Mouse (Mus musculus): ENCODE measurements around the gene Ccne1. TPM values are rescaled to one million over a fixed set of nuclear protein-coding genes. Genes with fewer than 3 reads are reported as not detected.

Ccne1 gene
- total RNA-seq, 4 experiments from 2014 or later = 13.1 to 17.3 (median 13.9) TPM

DNA sequence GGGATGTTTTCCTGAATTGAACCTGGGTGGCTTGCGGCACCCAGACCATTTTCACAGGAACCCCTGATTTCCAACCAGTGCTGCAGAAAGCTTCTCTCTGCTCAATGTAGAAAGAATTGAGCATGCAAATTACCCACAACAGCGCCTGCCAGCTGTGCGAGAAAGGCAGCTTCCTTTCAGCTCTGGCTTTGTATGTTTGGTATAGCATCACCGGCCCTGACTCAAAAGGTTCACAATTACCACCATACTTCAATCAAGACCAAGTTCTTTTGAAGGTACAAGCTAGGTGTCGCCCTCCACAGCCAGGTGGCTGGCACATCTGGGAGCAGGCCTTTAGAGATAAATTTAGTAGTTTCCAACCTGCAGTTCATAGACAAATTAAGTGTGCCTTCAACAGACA is 3.2 kb downstream of the Ccne1 start:
- no peak for DNase-seq (ENCODE audit: low spot score in 2 of 2)

DNA sequence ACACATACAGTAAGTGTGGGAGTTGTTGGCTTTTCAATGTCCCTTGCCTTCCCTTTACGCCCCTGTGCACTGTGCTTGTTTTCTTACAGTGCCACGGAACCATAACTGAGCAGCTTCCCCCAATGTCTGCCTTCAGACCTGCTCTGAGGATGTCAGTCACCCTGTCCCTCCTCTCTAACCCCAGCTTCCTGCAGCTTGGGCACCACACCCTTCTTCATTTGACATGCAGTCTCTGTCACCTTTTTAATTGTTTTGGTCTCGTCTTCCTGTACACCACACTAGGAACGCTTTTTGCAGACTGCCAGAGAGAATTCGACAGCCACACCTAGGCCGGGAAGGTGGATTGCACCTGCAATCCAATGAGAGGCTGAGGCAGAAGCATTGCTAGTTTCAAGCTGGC is 13.0 kb downstream of the Ccne1 start:
- no peak for DNase-seq (ENCODE audit: low spot score in 2 of 2)

DNA sequence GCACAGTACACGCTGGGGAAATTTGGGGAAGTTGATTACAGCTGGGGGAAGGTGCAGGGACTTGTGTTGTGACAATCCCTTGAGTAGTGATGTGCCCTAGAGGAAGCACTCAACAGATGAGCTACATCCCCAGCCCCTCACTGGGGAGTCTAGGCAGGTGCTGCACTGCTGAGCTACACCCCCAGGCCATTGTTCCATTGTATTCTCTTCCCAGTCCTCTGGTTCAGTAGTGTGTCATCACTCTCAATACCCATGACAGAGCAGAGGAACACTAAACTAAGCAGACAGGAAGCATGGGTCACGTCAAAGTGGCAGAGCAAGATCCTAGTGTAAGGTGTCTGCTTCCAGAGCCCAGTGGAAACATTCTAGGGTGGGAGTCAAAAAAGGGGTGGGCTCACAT is 14.2 kb downstream of the Ccne1 start:
- no peak for DNase-seq (ENCODE audit: low spot score in 2 of 2)

DNA sequence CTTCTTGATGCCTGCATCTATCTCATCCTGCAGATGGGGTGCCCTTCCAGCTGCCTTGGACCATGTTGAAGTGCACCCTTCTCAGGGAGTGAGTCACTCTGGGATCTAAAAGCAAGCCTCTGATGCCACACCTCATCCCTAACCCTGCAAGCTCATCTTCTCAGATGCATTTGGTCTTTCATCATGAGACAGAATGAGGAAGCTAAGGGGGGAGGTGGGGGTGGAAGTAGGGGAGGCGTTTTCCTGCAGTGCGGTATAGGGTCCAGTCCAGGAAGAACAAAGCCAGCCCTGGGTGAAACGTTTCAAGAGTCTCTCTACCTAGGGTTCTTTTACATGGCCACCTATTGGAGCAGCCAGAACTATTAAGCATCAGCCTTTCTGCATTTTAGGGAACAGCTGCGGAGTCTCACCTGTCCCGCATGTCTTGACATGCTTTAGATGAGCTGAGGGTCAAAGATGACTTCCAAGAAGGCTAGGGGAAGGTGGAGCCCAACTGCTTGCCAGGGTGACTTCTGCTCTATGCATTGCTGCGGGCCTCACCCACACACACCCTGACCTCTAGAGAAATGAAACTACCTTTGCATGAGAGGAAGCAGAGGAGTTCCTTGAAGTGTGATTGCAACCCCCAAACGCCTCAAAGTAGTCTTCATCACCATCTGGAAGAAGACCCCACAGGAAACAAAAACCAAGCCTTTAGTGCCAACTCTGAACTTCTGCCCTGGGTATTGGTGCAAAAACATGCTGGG is 17.2 kb downstream of the Ccne1 start:
- no peak for DNase-seq (ENCODE audit: low spot score in 2 of 2)

DNA sequence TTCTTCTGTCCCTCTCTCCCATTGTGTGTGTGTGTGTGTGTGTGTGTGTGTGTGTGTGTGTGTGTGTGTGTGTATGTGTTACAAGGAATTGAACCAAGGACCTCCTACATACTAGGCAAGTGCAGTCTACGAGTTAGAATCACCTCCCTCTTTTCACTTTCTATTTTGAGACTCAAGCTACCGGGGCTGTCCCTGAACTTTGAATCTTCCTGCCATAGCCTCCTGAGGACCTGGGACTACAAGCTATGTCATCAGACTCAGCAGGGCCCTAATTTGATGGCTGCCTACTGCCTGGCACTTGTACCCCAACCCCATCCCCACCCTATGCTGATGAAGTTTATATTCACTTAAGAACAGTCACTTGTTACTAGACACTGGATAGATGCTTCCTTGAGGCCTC is 18.9 kb downstream of the Ccne1 start:
- no peak for DNase-seq (ENCODE audit: low spot score in 2 of 2)

DNA sequence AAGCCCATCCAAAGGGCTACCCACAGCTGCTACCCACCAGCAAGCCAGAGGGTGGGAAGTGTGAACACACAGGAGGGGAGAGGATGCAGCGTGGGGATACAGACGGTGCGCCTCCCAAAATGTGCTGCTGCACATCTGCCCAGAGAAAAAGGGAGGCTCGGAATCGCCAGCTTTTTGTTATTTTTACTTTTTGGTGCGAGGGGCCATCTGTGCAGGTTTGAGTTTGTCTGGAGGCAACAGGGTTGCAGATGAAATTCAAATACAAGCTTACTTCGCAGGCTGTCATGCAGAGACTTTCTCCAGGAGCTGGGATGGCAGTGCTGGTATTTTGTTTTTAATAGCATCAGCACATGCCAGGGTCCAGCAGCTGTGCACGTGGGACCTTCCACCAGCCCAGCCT is 19.5 kb downstream of the Ccne1 start:
- peak; percentile 46 to 47 for DNase-seq (ENCODE audit: low spot score in 2 of 2)

DNA sequence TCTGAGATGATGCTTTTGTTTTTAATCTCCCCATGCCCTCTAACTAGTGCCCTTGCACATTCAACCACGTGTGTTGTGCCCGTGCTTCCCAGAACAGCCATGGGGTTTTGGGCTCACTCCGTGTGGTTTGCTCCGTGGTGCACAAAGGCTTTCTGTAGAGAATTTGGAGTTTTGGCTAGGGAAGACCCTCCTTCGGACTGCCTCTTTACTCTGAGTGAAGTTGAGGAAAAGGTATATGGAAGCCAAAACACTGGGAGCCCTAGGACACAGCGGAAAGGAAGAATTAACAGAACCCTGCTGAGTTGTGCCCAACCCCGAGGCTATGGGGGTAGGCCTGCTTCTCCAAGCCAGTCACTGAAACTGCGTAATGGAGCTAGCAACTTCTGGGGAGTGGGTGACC is 20.9 kb downstream of the Ccne1 start:
- DNase-seq (ENCODE audit: low spot score in 2 of 2) = no peak

DNA sequence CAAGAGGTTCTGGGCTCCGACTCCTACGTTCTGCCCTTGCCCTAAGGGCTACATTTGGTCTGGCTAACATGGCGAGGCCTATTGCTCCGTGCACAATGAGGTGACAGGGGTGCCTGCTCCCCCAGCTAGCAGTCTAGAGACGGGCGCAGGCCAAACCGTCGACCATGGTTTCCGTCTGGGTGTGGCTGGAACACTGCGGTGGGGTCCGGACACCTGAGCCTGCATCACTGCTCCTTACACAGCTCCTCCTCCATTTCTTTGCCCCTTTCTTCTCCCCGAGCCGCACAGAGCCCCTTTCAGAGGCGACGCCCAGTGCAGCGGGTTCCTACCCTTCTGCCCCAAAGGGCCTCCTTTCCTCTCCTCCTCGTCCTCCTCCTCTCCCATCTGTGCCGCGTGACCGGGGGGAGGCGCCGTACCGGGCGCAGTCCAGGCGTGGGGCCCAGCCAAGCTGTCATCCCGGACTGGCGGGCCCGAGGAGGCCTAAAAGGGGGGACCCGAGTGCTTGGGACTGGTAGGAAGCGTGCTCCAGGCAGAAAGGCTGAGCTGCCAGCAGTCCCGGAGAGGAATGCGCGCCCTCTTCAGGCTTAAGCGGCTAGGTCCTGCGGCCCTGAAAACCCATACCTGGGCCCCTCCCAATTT is 21.6 kb downstream of the Ccne1 start:
- peak in 1 of 2 experiments; percentile 31 for DNase-seq (ENCODE audit: low spot score in 2 of 2)

DNA sequence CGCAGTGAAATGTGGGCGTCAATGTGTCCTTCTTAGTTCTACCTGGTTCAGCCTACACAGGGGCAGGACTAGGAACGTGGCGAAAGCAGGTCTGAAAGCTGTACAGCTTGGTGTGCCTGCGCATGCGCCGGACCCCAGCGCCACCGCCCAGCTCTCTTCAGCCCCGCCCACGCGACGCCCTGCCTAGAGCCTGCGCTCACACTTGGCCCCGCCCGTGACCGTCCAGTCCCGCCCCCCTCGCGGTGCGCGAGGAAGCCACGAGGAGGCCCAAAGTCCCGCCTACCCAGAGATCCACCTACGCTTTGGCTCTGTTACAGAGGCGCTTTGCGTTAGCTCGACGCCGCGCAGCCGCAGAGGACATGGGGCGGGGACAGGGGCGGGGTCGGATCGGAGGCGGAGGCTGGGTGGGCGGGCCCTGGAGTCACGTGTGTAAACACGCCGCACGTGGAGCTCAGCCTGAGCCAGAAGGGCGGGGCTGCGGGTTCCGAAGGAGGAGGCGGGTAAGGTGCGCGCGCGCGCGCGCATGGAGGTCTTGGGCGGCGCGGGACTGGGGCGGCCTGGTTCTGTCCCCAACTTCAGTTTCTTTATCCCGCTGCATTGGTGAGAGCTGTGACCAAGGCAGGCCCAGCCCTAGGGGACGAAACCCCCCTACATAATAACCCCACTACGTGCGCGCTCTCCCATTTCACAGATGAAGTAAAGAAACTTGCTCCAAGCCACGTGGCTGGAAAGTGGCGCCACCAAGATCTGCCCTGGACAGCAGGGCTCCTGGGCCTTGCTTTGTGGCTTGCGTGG is 22.4 kb downstream of the Ccne1 start:
- DNase-seq (ENCODE audit: low spot score in 2 of 2) = peak; percentile 99

DNA sequence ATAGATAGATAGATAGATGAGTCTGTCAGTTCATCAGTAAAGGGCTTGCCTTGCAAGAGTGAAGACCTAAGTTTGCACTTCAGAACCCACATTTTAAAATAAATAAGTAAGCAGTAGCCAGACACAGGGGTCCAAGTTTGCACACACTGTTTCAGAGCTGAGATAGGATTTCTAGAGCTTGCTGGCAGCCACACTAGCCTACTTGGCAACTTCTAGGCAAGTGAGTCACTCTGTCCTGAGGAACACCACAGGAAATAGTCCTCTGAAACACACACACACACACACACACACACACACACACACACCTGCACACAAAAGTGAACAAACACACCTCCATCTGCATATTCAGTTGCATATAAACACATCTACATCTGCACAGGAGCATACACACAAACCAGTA is 24.4 kb downstream of the Ccne1 start:
- no peak for DNase-seq (ENCODE audit: low spot score in 2 of 2)

DNA sequence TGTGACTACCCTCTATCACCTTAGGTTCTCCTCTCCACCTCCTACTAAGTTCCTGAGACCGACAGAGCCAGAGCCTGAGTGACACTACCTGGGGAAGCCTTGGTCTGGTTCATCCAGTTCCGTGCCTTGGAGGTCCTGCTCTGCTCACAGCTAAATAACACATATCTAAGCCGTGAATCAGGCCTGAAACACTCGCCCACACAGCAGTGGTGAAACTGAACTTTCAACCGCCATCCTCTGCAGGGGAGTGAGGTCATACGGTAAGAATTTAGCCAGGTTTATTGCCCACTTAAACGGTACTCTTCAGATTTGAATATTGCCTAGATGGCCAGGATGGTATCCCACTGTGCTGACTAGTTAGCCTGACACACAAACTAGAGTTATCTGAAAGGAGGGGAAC is 30.1 kb downstream of the Ccne1 start:
- DNase-seq (ENCODE audit: low spot score in 2 of 2) = no peak

DNA sequence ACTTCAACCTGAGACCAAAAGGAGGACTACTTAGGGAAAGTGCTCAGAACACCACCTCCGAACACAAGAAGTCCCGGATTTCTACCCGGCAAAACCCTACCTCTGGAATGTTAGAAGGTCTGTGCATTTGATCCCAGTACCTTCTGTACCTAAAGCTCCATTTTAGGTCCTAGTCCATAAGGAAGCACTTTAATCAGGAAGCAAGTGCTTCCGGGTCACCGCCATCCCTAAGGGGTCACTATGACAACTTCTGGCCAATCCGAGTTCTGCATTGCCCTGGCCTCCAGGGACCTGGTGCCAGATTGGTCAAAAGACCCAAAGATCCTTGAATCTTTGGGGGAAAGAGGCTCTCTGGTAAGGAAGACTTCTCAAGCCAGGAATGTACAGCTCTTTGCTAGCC is 31.8 kb downstream of the Ccne1 start:
- no peak for DNase-seq (ENCODE audit: low spot score in 2 of 2)

DNA sequence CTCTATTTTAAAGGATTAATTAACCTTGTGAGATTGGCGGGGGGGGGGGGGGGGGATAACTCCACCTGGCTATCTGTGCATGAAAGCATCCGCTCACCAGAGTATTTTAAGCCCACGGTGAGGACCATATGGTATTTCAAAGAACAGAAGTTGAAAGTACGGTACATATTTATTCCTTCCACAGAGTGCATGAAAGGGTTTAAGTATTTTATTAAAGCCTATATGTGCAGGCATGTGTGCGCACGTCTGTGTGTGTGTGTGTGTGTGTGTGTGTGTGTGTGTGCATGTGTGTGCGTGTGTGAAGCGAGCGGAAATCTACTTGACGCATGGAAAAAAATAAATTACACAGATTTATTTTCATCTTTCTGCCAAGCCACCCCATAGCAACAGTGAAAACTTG is 32.4 kb downstream of the Ccne1 start:
- DNase-seq (ENCODE audit: low spot score in 2 of 2) = no peak

DNA sequence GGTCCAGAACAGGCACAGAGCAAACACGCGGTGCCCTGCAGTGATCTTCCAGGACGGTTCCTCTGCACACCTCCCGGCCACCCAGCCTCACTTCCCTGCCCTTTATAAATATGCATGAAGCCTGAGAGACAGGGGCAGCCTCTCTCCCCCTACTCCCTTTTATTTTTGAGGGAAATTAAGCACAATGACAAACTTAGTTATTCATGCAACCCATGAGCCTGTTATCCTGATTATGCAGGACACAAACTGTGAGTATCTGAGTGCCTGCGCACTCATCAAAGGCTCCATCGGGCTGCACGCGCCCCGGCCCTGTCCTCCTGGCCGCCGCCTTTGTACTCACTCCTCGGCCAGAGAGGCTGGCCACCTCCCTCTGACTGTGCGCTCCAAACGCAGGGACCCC is 32.8 kb downstream of the Ccne1 start:
- DNase-seq (ENCODE audit: low spot score in 2 of 2) = no peak

DNA sequence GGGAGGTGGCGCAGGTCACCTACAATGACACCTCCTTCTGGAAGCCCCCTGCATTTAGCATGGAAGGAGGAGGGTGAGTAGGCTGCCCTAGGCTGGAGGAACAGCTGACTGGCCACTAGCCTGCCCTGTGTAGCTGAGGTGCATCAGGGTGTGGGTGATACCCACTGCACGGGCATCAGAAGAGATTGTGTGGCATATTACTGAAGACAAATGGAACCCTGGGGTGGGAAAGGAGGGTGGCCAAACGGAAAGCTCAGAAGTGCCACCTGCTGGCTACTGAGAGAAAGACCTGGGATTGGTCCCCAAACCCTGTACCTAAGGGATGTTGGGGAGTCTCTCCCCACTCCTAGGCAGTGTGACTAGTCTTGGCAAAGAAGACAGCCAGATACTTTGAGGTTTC is 33.6 kb downstream of the Ccne1 start:
- DNase-seq (ENCODE audit: low spot score in 2 of 2) = peak in 1 of 2 experiments; percentile 65

DNA sequence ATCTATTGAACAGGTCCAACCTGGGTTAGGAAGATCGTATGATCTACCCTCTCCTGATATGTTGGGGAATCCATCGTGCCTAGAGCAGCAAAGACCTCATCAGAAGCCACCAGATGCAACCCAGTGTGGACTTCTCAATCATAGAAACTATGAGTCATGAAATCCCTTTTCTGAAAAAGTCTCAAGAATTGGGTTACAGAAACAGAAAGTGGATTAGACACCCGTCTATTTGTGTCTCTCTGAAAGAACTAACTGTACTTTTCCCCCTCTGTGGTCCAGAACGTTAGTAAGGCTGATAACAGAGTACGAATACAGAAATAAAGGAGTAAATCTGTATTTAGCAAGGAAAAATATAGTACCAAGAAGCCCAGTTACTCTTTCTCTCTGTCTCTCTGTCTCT is 36.3 kb downstream of the Ccne1 start:
- DNase-seq (ENCODE audit: low spot score in 2 of 2) = no peak

DNA sequence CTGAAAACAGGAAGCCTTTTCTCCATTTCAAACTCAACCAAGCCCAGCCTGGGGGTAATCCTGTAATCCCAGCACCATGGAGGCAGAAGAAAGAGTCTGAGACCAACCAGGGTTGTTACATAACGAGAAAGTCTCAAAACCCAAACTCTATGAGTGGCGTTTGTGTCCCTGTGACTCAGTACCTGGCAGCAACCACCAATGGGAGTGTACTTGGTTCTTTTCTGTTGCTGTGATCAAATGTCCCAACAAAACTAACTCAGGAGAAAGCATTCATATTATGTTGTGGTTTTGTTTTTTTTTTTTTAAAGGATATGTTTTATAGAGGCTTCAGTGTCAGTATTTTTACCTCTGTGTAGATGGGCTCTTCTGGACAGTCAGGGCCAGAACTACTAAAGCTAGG is 36.7 kb downstream of the Ccne1 start:
- no peak for DNase-seq (ENCODE audit: low spot score in 2 of 2)

DNA sequence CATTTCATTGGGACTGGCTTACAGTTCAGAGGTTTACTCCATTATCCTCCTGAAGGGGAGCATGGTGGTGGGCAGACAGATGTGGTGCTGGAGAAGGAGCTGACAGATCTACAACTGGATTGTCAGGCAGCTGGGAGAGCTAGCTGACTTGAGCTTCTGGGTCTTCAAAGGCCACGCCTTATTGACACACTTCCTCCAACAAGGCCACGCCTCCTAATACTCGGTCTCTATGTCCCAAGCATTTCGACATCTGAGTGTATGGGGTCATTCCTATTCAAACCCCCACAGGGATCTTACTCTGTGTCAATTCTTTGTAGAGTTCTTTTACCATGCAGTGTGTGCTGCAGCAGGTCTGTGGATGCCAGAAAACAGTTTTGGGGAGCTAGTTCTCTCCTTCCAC is 42.9 kb downstream of the Ccne1 start:
- DNase-seq (ENCODE audit: low spot score in 2 of 2) = no peak

DNA sequence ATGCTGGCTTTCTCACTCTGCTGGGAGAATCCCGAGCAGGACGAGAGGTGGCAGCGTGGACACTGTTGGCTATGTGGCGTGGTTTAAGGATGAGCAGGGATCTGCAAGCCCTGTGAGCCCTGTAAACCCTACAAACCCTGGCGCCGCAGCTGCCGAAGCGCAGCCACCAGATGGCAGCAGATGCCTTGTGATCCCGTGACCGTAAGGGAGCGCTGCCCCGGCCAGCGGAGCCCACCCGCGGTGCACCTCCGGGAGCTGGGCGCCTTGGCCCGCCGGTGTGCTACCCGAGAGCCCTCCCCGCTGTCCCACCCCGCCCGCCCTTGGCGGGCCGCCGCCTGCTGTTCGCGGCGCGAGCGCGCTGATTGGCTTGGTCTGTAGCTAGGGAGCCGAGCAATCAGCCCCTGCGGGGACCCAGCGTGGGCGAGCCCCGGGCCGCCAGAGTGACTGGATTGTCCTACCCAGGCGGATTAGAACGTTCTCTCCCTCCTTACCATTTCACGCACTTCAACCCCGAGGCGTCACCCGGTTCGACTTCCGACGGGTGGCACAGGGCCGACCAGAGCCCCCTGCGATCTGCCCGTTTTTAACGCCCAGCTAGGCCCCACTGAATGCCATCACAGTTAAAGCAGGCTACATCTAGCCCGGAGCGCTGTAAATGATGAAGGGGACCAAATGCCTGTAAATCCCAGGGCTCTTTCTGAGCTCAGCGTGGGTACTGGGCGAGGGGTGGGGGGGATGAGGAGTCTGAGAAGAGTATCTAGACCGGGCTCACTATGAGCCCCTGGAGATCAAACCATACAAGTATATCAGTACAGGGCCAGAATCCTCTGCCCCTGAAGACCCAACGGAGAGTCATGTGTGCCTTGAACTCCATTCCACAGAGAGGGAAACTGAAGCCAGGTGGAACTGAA is 46.0 kb downstream of the Ccne1 start:
- DNase-seq (ENCODE audit: low spot score in 2 of 2) = peak; percentile 79 to 88

DNA sequence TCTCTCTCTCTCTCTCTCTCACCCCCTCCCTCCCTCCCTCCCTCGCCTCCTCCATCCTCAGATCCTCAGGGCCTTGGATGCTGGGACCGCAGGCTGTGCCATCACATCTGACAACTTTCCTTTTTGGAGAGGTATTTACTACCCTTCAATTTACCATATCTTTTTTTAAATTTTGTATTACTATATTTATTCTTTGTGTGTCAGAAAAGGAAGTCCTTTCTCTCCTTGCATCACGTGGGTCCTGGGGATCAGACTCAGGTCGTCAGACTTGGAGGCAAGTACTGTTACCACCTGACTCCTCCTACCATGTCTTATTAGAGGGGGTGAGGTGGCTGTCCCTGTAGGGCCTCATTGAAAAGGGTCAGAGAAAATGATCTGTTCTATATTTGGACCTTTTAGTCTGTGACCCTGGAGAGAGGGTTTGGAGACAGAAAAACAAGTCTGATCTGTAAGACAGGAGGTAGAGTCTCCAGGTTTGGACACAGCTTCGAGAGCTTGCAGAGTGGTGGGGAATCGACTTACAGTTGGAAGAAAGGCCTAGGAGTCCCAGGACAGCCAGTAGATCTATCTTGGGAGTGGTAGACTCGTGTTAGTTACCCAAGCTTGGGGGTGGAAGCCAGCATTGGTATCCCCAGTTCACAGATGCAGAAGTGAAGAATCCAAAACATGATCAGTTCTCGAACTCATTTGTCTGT is 47.6 kb downstream of the Ccne1 start:
- DNase-seq (ENCODE audit: low spot score in 2 of 2) = no peak

DNA sequence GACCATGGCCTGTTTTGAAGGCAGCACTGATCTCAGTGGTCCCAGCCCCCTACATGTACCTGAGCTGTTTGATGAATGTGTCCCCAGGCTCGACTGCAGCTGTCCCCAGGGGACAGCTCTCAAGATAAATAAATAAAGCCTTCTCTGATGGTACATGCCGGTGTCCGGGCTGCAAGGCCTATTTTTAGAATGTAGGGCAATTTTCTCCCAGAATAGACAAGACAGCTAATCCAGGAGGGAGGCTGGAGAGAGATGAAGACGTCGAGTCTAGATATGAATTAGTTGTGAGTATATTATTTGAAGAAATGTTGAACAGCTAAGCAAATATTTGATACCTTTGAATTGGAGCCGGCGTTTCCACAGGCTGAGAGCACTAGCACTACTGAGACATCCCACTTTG is 48.2 kb downstream of the Ccne1 start:
- DNase-seq (ENCODE audit: low spot score in 2 of 2) = no peak

Measured in layer of hippocampus, adult 8-10 months (tissue).